ENCODE assay signal across 8 mouse cellular contexts in genomic region chr6:134791251-134792118, GRCm38 (mm10). TPM values are rescaled to one million over a fixed set of nuclear protein-coding genes. Genes with fewer than 3 reads are reported as not detected.
A peak's percentile ranks its signal among the peaks of the same experiment; 100 is the strongest.
DNase-seq lines count a peak whose midpoint lies in the region; ATAC-seq lines count a peak whose summit lies in the region.

No protein-coding gene starts in this region.

- peak overlapping the region; percentile 94 for H3K9ac ChIP-seq in embryonic facial prominence, embryonic 13.5 days
- peak overlapping the region; percentile 89 for H3K9ac ChIP-seq in heart, embryonic 15.5 days
- peak overlapping the region; percentile 97 for H3K9ac ChIP-seq in kidney, embryonic 16.5 days (replicated peaks; ENCODE audit: low read length)

- H3K4me1 ChIP-seq in embryonic facial prominence, embryonic 13.5 days = peaks cover 15% of the 10 kb centered on the region
- peaks cover 20% of the 10 kb centered on the region for H3K4me1 ChIP-seq in heart, embryonic 15.5 days (replicated peaks)
- H3K4me1 ChIP-seq in kidney, embryonic 16.5 days (ENCODE audit: insufficient read depth, low read length) = peaks cover 20% of the 10 kb centered on the region; the same call in 1 of the 2 replicates

- no peaks in the 10 kb centered on the region for H3K27me3 ChIP-seq in embryonic facial prominence, embryonic 13.5 days
- H3K27me3 ChIP-seq in heart, embryonic 15.5 days = no peaks in the 10 kb centered on the region
- no peaks in the 10 kb centered on the region for H3K27me3 ChIP-seq in kidney, embryonic 16.5 days (ENCODE audit: insufficient read depth, low read length)

- H3K36me3 ChIP-seq in embryonic facial prominence, embryonic 13.5 days = no peaks in the 10 kb centered on the region
- H3K36me3 ChIP-seq in heart, embryonic 15.5 days = no peaks in the 10 kb centered on the region
- no peaks in the 10 kb centered on the region for H3K36me3 ChIP-seq in kidney, embryonic 16.5 days (ENCODE audit: insufficient read depth, low read length)

- no peak for ATAC-seq in embryonic facial prominence, embryonic 13.5 days (ENCODE audit: insufficient number of reproducible peaks, insufficient read depth, low FRiP score, low TSS enrichment, low read depth)
- no peak for ATAC-seq in heart, embryonic 15.5 days (replicated peaks; ENCODE audit: insufficient number of reproducible peaks, insufficient read depth, low FRiP score, low read depth)
- peak; percentile 13; the same call in 1 of the 2 replicates for ATAC-seq in kidney, embryonic 16.5 days (ENCODE audit: low FRiP score, low TSS enrichment)

- peak overlapping the region; percentile 97 for H3K27ac ChIP-seq in embryonic facial prominence, embryonic 13.5 days
- peak overlapping the region; percentile 97 for H3K27ac ChIP-seq in heart, embryonic 15.5 days
- peak overlapping the region; percentile 95 for H3K27ac ChIP-seq in kidney, embryonic 16.5 days (ENCODE audit: low read length)

- H3K9me3 ChIP-seq in embryonic facial prominence, embryonic 13.5 days = no peaks in the 10 kb centered on the region
- H3K9me3 ChIP-seq in heart, embryonic 15.5 days (replicated peaks) = no peaks in the 10 kb centered on the region
- H3K9me3 ChIP-seq in kidney, embryonic 16.5 days (ENCODE audit: low read length) = no peaks in the 10 kb centered on the region

- 1% methylated on average over 46 of the region's 46 CpGs for WGBS in embryonic facial prominence, embryonic 13.5 days
- WGBS in heart, embryonic 15.5 days = under 1% methylated on average over 46 of the region's 46 CpGs
- WGBS in kidney, embryonic 16.5 days = under 1% methylated on average over 33 of the region's 46 CpGs

- peak; percentile 57 to 84 for DNase-seq in adrenal gland, adult (ENCODE audit: inconsistent age in 2 of 2, low spot score in 1 of 2)
- DNase-seq in adrenal gland, adult 8-10 months = no peak
- peak; percentile 45 for DNase-seq in adrenal gland, postnatal 25 days
- DNase-seq in lung, postnatal 10 days = peak; percentile 51
- DNase-seq in retina, postnatal 1 day = peak; percentile 45

- peak overlapping the region; percentile 68 for H3K4me2 ChIP-seq in embryonic facial prominence, embryonic 13.5 days
- peak overlapping the region; percentile 69 for H3K4me2 ChIP-seq in heart, embryonic 15.5 days
- H3K4me2 ChIP-seq in kidney, embryonic 16.5 days (replicated peaks; ENCODE audit: low read depth, low read length) = peak overlapping the region; percentile 64

- peak overlapping the region; percentile 81 for H3K4me3 ChIP-seq in embryonic facial prominence, embryonic 13.5 days
- H3K4me3 ChIP-seq in heart, embryonic 15.5 days = peak overlapping the region; percentile 59
- peak overlapping the region; percentile 81 for H3K4me3 ChIP-seq in kidney, embryonic 16.5 days (ENCODE audit: low read length)

RNA-seq across cellular contexts. Expression of gene Dusp16, which starts 0.9 kb away (rescaled TPM):
- 10 to 100 TPM; 24.6 to 41.3 (median 32.6) TPM for total RNA-seq in adrenal gland, adult 8-10 months (2022)
- total RNA-seq in adrenal gland, postnatal 25 days (2021) = 23.0 and 25.8 TPM in 2 replicates
- polyA plus RNA-seq in embryonic facial prominence, embryonic 13.5 days (2015; fragmentation: Nextera tagmentation; extraction: Ambion mirVana) = 14.3 and 18.0 TPM in 2 replicates
- 15.8 and 15.9 TPM in 2 replicates for polyA plus RNA-seq in heart, embryonic 15.5 days (2015; fragmentation: Nextera tagmentation; extraction: Ambion mirVana)
- 11.9 and 12.4 TPM in 2 replicates for polyA plus RNA-seq in kidney, embryonic 16.5 days (2015; fragmentation: Nextera tagmentation; extraction: Ambion mirVana)

RNA-seq across cellular contexts. Expression of gene Crebl2, which starts 38.5 kb away (rescaled TPM):
- 10 to 100 TPM; 47.1 to 63.4 (median 58.0) TPM for total RNA-seq in adrenal gland, adult 8-10 months (2022)
- total RNA-seq in adrenal gland, postnatal 25 days (2021) = 23.0 and 33.9 TPM in 2 replicates
- polyA plus RNA-seq in embryonic facial prominence, embryonic 13.5 days (2015; fragmentation: Nextera tagmentation; extraction: Ambion mirVana) = 3.2 and 3.9 TPM in 2 replicates
- polyA plus RNA-seq in heart, embryonic 15.5 days (2015; fragmentation: Nextera tagmentation; extraction: Ambion mirVana) = 2.2 and 2.5 TPM in 2 replicates
- 2.8 TPM in 2 replicates for polyA plus RNA-seq in kidney, embryonic 16.5 days (2015; fragmentation: Nextera tagmentation; extraction: Ambion mirVana)
